Mouse (Mus musculus) adrenal gland, postnatal 36 days (tissue): ENCODE data around the gene Chrdl1. TPM values are rescaled to one million over a fixed set of nuclear protein-coding genes. Genes with fewer than 3 reads are reported as not detected.

Experiments
- DNase-seq, 2 experiments: peaks; one replicate each; pipeline ENCODE4 v3.0.0; 2021; ENCODE audit warnings: mixed read lengths in 1 of 2
- long read RNA-seq, 2 experiments: library from polyadenylated mRNA; stranded (forward); transcript quantifications; one replicate each; pipeline ENCODE4 v2.0.0; 2021; ENCODE audit warnings: borderline sequencing depth in 2 of 2
- total RNA-seq, 2 experiments: library from RNA; stranded (reverse); gene quantifications; 2 replicates each; pipeline ENCODE4 v1.2.3; 2021

Chrdl1 gene
- 1 to 10 TPM; 2.3 to 7.4 TPM for total RNA-seq
- long read RNA-seq, experiment 1, partial matches to known transcripts, result 0 of 1 reads
- long read RNA-seq, experiment 1, other reads (novel, unspliced or antisense), result 1 of 1 reads
- long read RNA-seq, experiment 2, partial matches to known transcripts, result 1 of 1 reads
- long read RNA-seq, experiment 2, other reads (novel, unspliced or antisense), result 0 of 1 reads

DNA sequence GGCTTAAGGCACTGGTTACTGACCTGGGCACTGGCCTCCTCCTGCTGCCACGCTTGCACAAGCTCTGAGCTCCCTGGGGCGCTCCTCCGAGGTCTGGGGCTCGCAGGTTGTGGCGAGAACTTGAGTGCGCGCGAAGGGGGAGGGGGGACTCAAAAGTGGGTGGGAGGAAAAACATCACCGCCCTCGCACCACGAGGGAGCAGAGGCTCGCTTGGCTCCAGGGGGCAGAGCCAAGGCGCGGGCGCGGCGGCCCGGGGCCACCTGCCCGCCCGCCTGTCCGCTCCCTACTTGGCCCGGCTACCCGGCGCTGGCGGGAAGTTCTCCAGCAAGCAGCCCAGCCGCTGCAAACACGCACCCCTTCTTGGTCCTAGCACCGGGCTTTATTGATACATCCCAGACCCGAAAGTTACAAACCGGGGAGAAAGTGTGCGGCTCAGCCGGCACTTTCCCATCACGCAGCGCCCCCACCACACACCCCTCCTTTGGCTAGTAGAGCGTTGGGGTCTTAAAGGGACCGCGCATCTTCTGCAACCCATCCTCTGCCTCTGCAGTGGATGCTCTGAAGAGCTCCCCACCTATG is at the start of gene Chrdl1:
TSS of gene Chrdl1 (minus strand) at position 472 of the 579 bp plus-strand sequence.
- DNase-seq, result peak; percentile 3 to 41

DNA sequence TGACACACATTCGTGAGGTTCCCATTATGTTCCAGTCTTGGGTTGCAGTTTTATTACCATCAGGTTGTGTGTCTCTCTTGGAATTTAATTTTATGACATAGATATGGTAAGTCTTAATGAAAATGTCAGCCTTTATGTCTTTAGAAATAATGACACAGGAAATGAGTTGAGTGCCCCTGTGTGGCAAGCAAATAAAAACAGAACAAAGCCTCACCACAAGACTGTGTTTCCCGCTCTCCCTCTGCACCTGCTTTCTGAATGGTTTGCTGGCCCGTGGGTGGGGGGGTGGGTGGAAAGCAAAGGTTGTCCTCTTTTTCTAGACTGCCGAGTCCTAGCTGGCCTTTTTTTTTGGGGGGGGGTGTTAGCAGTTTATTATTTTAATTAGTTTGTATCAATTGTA is 48.6 kb upstream of the Chrdl1 start:
- DNase-seq, result no peak

- no peak for DNase-seq
Observed at GRCm38 (mm10) chrX:143404601-143405000, 10.5 kb upstream of the Chrdl1 start.

DNA sequence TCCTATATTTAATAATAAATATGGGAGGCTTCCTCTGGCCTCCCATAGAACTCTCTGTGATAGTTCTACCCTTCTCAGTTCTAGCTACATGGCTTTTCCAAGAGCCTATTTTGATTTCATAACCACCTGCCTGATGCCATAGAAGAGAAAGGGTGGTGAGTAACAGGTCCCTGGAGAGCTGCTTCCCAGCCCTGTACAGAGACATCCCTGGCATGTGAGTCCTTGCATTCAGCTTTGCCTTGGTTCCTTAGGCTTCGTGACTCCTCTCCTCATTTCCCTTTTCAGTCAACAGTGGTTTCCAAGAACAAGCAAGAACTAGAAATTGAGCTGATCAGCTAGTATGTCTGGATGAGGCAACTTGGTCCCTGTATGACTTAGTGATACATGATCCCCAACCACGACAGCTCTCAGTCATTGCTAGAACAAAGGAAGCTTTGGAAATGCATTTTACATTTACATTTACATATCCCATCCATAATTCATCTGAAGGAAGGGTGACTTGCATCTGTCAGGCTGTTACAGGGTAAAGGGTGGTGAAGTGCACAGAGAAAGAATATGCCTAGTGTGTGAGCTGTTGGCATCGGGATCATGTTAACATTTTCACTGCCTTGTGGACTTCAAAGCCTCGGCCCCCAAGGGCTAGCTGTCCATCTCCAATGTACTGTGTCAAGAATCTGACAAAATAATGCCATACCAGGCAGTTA is 27.7 kb downstream of the Chrdl1 start:
- DNase-seq, result no peak

- DNase-seq, result no peak
Observed at GRCm38 (mm10) chrX:143347227-143347626, 46.8 kb downstream of the Chrdl1 start.

GRCm38 (mm10) chrX:143346739-143347138 is 47.3 kb downstream of the Chrdl1 start:
- no peak for DNase-seq

GRCm38 (mm10) chrX:143344509-143345495 is 49.3 kb downstream of the Chrdl1 start:
- no peak for DNase-seq

GRCm38 (mm10) chrX:143338156-143338555 is 55.9 kb downstream of the Chrdl1 start:
- DNase-seq, result no peak

DNA sequence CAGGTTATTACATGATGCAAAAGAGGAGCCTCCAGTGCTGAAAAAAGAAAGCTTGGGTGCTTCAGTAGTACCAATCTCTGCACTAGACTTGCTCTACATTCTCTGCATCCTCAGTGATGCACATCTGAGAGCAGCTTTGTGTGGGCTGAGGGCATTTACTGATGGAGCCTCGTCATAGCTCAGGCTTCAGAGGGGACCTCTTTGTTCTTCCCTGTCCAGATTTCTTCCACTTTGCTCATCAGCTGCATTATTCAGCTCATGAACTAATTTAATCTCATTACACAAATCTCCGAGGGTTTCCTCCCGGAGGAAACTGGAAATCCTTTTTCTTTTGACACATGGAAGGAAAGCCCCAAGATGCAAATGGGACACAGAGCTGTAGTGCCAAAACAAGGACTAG is 56.5 kb downstream of the Chrdl1 start:
- no peak for DNase-seq

- no peak for DNase-seq
Observed at GRCm38 (mm10) chrX:143336661-143337060, 57.4 kb downstream of the Chrdl1 start.

- DNase-seq, result no peak
Observed at GRCm38 (mm10) chrX:143335846-143336245, 58.2 kb downstream of the Chrdl1 start.

GRCm38 (mm10) chrX:143313166-143313565 is 80.9 kb downstream of the Chrdl1 start:
- no peak for DNase-seq

DNA sequence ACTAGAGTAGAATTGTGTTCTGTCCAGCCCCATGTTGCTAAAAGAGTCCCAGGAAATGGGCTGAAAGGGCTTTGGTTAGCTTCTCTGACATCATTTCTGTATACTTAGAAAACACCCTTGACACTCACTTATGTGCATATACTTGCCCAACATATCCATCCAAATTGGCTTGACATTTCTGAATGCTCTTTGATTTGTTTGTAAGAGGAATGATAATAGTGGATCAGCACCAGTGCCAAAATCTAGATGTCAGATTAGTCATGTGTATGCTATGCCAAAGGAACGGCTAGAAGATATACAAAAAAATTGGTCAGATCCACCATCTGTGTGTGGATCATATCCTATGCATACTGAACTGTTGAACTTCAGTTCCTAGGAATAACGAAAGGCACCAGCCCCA is 99.3 kb downstream of the Chrdl1 start:
- DNase-seq, result no peak

GRCm38 (mm10) chrX:143275202-143275601 is 118.9 kb downstream of the Chrdl1 start:
- DNase-seq, result peak; percentile 5 to 42

- no peak for DNase-seq
Observed at GRCm38 (mm10) chrX:143250709-143251108, 143.4 kb downstream of the Chrdl1 start.

Other genes starting within 250 kb of the Chrdl1 start
- 10 to 100 TPM; 19.6 to 35.2 TPM for gene Pak3, start 124.3 kb upstream of the Chrdl1 start, total RNA-seq